Mouse (Mus musculus) R1 (cell line): Measurements from ENCODE around the gene Zmiz1.

Experiments
- DNase-seq: peaks from one replicate; pipeline ENCODE4 v3.0.0-alpha.2; 2018; ENCODE audit warnings: low read depth, low spot score

The Zmiz1 gene

GRCm38 (mm10) chr14:25555848-25556247 is 96.9 kb downstream of the Zmiz1 start:
- no peak for DNase-seq

DNA sequence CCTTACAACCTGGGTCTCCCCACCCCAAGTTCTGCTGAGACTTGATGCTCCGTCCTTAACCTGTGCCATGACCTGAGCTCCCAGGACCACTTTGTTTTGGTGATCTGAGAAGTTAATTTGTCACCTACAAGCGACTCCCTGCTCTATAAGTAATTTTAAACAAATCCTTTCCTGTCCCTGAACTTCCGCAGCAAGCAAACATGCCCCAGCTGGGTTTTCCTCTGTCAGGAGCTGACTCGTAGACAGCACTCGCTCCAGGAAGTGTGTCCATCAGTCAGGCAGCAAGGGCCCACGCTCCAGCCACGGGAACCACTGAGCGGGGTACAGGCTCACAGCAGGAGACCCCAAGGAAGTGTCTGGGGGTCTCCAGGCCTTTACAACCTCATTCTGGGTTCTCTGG is 98.0 kb downstream of the Zmiz1 start:
- DNase-seq, result no peak

DNA sequence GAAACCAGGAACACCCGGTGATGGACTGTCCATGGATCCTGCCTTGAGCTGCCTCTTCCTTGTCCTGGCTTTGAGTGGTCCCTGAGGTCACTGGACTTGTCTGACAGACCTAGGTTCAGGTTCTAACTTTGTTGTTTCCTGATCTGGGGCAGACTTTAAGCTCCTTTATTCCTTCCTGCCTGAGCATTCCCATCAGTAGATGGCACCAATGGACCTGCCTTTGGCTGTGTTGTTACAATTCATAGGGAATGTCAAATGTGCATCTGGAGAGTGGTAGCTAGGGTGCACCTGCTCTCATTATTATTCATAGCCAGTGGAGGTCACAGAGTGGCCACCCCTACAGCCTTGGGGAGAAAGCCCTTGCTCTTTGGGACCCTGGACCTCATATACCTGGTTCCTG is 99.5 kb downstream of the Zmiz1 start:
- DNase-seq, result no peak

- DNase-seq, result no peak
These were observed 100.9 kb downstream of the Zmiz1 start for GRCm38 (mm10) chr14:25559907-25560306.

- DNase-seq, result peak; percentile 63
These were observed 101.9 kb downstream of the Zmiz1 start for GRCm38 (mm10) chr14:25560841-25561240.

DNA sequence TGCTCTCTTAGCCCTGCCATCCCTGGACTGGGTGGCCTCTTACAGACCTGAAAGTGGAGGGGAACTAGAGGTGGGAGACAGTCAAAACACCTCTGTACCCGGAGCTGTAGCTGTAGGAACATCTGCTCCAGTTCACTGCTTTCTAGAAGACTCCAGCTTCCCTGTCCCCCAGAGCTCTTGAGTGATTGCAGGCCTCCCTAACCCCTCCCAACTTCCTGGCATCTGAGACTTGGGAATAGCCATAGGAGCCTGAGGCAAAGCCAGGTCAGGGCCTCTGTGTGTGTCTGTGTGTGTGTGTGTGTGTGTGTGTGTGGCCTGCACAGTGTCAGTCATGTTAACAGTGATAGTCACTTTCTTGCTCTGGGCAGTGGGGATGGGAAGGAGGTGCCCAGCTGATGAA is 102.7 kb downstream of the Zmiz1 start:
- DNase-seq, result no peak

DNA sequence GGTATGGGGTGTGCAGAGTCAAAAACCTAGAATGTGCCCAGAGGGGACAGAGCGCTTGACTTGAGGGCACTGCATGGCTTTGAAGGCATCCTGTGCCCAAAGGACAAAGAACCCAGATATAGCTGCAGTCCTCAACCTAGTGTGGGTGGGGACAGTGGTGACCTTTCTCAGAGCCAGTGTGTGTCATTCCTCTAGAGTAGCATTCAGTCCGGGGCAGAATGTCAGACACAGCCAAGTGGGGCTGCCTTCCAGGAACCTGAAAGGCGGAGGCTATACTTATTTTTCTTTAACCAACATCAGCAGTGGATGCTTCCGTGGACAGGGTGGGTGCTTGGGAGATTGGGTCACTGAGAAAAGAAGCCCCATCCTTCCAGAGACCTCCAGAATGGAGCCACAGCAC is 103.5 kb downstream of the Zmiz1 start:
- no peak for DNase-seq

DNA sequence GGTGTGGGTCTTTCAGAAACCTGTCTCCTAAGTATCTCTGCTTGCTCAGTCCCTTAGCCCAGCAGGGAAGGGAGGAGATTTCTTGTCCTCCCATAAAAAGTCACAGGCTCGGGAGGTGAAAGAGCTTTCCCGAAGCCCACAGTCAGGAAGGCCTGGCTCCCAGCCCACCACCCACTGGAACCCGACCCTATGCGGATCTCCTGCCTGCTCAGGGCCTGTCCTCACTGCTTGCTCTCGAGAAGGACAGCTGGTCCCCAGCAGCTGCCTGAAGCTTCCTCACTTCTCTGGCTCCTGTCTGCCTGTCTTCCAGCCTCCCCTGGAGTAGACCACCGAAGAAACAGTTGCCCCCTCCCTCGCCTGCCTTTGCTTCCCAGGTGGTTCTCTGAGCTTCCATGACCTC is 103.9 kb downstream of the Zmiz1 start:
- no peak for DNase-seq

DNA sequence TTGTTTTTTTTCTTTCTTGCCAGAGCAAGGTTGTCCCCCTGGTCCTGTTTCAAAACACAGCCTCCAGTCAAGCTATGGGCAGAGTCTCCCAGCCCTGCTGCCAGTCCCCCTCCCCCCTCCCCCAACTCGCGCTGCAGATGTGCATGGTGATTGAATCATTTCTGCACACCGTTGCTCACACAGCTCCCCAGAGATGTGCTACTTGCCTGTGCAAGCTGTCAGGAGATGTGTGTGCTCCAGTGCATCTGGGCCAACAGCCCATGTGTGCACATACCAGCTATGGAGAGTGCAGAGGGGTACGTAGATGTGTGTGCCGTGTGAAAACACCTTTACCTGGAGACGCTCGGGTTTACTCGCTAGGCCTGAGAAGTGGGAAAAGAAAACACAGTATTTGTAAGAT is 105.6 kb downstream of the Zmiz1 start:
- DNase-seq, result no peak

GRCm38 (mm10) chr14:25565344-25566088 is 106.5 kb downstream of the Zmiz1 start:
- DNase-seq, result peak; percentile 74

DNA sequence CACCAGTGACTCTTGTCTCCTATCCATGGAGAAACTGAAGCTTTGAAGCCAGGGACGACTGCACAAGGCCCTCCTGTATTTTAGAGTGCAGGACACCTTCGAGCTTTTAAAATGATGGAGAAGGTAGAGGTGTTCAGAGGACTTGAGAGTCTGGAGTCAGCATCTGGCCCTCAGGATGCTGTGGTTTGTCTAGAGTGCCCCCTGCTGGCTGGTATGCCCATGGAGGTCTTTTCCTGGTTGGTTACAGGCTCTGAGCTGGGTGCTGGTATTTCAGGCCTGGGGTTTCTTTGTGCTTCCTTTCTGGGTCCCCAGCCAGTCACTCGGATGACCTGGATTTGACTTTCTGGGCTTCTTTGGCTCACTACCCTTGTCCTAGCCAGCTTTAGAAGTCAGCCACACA is 108.3 kb downstream of the Zmiz1 start:
- peak; percentile 85 for DNase-seq

DNA sequence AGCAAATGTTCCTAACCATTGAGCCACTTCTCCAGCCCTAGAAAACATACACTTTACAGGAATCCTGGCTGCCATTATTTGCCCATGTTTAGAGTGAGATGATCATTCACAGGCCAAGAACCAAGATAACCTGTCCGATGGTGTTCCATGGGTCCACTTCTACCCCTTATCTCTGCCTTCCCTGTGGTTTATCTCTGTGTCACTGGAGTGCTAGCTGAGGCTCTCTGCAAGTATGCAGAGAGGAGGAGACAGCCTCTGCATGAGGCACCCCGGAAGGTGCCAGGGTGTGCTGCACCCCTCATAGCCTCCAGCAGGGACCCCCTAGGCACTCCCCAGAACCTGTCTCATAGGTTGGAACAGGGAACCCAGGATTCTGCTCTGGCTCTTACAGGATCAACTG is 108.9 kb downstream of the Zmiz1 start:
- DNase-seq, result no peak

- peak; percentile 80 for DNase-seq
These were observed 115.3 kb downstream of the Zmiz1 start for GRCm38 (mm10) chr14:25574047-25574870.

DNA sequence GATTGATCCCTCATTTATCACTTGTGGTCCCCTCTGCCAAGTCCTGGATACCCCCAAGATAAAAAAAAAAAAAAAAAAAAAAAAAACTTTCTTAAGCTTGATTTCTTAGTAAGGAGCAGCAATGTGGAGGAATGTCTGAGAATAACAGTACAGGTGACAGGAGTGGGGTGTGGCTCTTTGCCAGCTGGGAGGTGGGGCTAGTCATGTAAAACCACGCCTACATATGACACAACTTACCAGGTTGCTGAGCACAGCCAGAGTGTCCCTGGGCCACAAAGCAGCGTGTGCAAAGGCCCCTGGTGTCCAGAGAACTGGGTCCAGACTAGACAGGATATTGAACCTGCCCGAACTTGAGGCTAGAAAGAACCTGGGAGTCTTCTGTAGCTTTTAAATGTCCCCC is 117.7 kb downstream of the Zmiz1 start:
- no peak for DNase-seq

GRCm38 (mm10) chr14:25577431-25577830 is 118.4 kb downstream of the Zmiz1 start:
- DNase-seq, result no peak

DNA sequence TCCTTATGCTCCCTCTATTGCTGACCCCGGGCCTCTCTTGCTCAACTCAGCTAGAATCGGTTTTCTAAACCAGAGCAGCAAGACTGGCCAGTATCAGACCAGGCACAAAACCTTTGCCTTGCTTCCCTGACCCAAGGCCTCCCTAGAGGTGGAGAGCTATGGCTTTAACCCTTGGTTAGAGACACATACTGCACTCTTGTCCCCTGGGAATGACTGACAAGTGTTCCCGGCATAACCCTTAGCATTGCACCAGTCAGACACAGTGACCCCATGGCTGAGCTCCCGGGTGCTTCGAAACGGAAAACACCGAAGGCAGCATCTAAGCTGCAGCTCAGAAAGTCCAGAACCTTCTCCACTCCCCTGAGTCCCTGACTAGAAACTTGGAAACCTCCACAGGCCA is 120.6 kb downstream of the Zmiz1 start:
- no peak for DNase-seq

DNA sequence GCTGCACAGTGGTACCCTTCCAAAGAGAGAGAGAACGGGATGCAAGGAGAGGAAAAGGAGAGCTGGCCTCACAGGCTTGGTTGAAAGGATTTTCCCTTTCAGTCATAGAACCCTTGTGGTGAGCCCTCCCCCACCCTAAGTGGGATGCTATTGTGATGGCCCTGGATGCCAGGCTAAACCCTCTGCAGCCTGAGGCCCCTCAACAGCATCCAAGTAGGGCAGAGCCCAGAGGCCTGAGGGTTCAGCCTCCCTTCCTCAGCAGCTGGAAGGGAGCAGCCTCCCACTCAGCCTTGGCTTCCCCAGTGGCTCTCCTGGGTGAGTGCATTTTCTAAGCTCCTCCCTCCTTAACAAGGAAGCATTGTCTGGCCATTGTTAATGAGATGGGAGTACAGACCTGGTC is 121.4 kb downstream of the Zmiz1 start:
- DNase-seq, result no peak

DNA sequence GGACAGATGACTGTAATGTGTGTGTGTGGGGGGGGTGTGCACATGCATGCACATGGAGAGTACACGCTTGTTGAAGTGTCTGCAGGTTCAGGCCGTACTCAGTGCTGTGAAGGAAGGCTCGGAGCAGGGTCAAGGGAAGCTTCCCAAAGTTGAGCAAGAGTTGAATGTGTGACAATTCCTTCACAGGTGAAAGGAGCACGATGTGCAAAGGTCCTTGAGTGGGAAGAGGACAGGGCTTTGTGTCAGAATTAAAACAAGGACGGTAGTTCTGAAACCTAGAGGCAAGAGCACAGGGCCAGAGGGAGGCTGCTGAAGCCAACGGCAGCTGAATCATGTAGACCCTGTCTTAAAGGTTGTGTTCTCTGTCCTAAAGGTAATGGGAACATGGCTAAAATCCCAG is 123.6 kb downstream of the Zmiz1 start:
- no peak for DNase-seq

- DNase-seq, result no peak
These were observed 124.9 kb downstream of the Zmiz1 start for GRCm38 (mm10) chr14:25583899-25584298.

DNA sequence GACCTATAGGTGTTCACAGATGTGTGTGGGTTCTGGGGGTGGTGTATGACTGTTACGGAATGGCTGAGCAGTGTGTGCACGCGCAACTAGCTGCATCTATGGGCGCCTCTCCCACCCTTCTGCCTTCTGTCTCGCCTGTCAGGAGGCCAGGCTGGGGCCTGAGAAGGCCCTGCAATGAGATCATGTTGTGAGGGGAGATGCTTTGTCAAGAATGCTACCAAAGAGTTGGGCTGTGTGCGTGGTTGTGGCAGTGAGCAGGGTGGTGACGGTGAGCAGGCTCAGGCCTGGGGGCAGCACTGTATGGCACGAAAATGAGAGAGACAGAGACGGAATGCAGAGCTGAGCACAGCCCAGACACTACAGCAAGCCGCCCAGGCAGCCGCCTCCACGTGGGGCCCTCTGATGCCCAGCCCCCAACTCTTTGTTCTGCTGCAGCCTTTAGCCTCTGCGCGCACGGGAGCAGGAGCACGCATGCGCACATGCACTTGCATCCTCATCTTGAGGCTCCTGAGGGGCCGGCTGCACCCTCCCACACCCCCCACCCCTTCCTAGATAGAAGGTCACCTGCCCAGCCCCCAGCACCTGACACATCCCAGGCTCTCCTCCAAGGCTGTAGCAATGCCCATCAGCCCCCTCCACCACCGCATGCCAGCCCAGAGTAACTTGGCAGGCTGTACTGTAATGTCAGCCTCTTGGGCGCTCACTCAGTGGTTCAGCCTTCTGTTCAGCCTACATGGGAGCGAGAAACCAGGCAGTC is 126.7 kb downstream of the Zmiz1 start:
- peak; percentile 88 for DNase-seq

DNA sequence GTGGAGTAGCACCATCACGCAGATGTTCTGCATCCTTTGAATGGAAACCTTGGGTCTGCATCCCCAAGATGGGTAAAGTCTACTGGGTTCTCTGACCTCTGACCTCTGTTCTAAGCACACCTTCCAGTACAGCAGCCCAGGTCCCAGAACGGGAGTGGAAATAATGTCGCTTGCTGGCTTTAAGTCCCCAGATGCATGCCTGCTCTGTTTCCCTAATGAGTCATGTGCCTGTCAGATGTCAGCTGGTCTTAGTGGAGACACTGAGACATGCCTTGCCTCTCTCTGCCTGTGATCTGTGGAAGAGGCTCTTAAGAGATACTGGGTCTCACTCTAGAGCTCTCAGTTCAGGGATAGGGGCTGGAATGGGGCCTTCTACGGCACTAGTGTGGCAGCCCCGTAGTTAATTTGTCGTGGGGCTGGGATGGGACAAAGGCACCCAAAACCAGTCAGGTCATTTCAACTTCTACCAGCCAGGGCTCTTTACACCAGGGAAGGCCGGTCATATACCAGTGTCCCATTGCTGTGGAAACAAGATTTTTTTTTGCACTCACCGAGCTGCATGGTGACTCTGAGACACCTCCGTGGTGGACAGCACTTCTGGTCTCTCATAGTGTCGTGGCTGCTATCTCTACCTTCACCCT is 128.0 kb downstream of the Zmiz1 start:
- DNase-seq, result no peak

DNA sequence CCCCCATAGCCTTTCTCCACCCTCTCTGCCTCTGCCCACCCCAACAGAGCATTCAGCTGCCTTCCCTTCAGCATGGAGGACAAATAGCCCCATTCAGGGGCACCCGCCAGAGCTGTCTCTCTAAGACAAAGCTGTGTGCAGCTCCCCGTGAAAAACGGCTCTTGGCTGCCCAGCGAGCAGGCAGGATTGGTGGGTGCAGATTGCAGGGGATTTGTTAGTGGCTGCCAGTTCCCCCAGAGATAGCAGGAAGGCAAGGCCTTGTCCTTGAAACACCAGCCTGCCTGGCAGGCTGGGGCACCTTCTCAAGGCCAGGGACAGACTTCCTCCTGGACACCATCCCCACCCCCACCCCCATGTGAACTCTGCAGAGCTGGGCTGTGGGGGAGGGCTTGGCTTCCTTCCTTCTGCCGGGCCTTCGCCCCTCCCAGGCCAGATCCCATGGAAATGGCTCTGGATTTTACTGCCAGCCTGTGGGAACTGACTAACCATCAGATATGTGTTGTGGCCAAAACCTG is 128.6 kb downstream of the Zmiz1 start:
- no peak for DNase-seq
